Mouse (Mus musculus) E14TG2a.4 (cell line): ENCODE data around the gene Cyp1a1.

ENCODE experiments used
- H3K27me3 ChIP-seq: 2 replicates; pipeline ENCODE4 v1.6.1; 2014; ENCODE audit warnings: low read length, control low read depth; ENCODE audit not compliant: insufficient read depth
- H3K36me3 ChIP-seq: 2 replicates; pipeline ENCODE4 v1.6.1; 2014; ENCODE audit warnings: low read length, control low read depth; ENCODE audit not compliant: insufficient read depth
- H3K4me1 ChIP-seq: replicated peaks from 2 replicates; pipeline ENCODE4 v1.6.1; 2014; ENCODE audit warnings: low read depth, low read length, control low read depth
- H3K4me3 ChIP-seq: replicated peaks from 2 replicates; pipeline ENCODE4 v1.5.1; 2014; ENCODE audit warnings: mild to moderate bottlenecking, low read length
- H3K9me3 ChIP-seq: 2 replicates; pipeline ENCODE4 v1.6.1; 2014; ENCODE audit warnings: low read length, control low read depth
- CTCF ChIP-seq: conservative IDR thresholded peaks from 2 replicates; pipeline ENCODE4 v1.5.1; 2014; ENCODE audit warnings: low read length
- NANOG ChIP-seq: IDR thresholded peaks from 2 replicates; pipeline ENCODE4 v1.6.1; 2014; ENCODE audit warnings: borderline replicate concordance, low read length, mixed read lengths
- POU5F1 ChIP-seq: IDR thresholded peaks from 2 replicates; pipeline ENCODE4 v1.6.1; 2014; ENCODE audit warnings: low read length, borderline replicate concordance

The Cyp1a1 gene

DNA sequence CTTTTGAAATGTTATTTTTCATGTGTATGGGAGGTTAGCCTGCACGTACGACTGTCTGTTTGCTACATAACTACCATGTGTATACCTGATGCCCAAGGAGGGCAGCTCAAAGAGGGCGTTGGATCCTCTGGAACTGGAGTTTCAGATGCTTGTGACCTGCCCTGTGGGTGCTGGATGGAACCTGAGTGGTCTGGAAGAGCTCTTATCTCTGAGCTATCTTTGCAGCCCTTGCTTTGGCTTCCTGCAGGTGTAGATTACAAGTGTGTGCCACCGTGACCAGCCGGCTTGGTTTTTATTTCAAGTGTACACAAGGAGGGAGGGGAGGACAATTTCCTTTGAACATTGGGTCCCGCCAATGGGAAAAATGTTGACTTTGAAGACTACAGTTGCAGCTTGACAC is 27.2 kb upstream of the Cyp1a1 start:
- no peaks in the 10 kb centered on the region for H3K36me3 ChIP-seq

DNA sequence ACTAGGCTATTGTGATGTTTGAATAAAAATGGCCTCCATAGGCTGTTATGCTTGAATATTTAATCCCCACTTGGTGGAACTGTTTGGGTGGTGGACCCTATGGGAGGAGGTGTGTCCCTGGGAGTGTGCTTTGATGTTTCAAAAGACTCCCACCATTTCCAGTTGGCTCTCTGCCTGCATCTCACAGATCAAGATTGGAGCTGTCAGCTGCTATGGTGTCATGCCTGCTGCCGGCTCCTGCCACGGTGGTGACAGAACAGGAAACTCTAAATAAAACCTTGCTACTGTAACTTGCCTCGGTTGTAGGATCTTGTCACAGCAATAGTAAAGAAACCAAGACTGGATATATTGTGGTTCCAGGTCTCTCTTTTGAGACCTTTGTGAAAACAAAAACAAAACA is 26.2 kb upstream of the Cyp1a1 start:
- no peak for TF ChIP-seq CTCF
- TF ChIP-seq NANOG: no peak
- no peak for TF ChIP-seq POU5F1
- H3K4me3 ChIP-seq: no peak overlapping the region
- no peaks in the 10 kb centered on the region for H3K36me3 ChIP-seq
- H3K27me3 ChIP-seq: no peaks in the 10 kb centered on the region; the same call in 1 of the 2 replicates
- H3K4me1 ChIP-seq: 0 out of 2 replicates have a peak, but pooled peaks cover 3% of the 10 kb centered on the region
- no peaks in the 10 kb centered on the region for H3K9me3 ChIP-seq

More for the DNA sequence above, 27.2 kb upstream of the Cyp1a1 start:
- H3K9me3 ChIP-seq: no peaks in the 10 kb centered on the region
- no peak for TF ChIP-seq POU5F1
- no peak for TF ChIP-seq NANOG
- TF ChIP-seq CTCF: no peak
- H3K4me3 ChIP-seq: no peak overlapping the region
- no peaks in the 10 kb centered on the region; the same call in none of the 2 replicates for H3K27me3 ChIP-seq
- peaks cover 5% of the 10 kb centered on the region for H3K4me1 ChIP-seq

DNA sequence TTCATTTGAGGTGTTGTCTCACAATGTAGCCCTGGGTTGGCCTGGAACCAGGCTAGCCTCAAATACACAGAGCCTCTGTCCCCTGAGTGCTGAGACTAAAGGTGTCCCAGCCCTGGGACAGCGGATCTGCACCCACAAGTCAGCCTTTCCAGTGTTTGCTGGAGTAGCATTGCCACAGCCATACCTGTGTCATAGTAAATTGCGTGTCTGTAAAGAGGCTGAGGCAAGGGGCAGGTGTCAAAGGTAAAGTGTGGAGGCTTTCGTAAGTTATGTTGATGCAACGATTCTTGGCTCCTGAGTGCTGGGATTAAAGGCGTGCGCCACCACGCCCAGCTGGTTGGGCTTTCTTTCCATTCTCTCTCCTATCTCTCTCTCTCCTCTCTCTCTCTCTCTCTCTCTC is 23.1 kb upstream of the Cyp1a1 start:
- Histone ChIP-seq H3K4me3 (no peak overlapping the region), H3K9me3 (no peaks in the 10 kb centered on the region), H3K36me3 (no peaks in the 10 kb centered on the region), H3K27me3 (peaks cover 8% of the 10 kb centered on the region; the same call in 1 of the 2 replicates), H3K4me1 (peaks cover 9% of the 10 kb centered on the region; the same call in 1 of the 2 replicates)
- TF ChIP-seq POU5F1 (no peak), CTCF (no peak), NANOG (no peak)

DNA sequence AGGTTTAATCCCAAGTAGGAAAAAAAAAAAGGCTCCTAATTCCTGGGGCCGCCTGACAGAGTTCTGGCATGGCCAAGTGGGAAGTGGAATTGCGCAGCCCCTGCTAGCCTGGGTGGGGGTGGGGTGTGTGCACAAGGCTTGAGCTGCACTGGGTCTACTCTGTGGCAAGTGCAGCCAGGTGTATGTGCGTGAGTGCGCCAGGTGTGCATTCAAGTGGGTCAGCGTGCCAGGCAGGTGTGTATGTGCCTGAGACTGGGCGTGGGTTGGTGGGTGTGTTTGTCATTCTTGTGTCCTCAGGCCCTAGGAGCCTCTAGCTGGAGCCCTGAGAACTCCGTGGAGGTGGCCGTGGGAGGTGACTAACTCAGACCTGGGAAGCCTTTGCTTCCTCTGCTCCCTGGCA is 21.2 kb upstream of the Cyp1a1 start:
- H3K4me1 ChIP-seq: peaks cover 9% of the 10 kb centered on the region; the same call in 1 of the 2 replicates
- TF ChIP-seq POU5F1: no peak
- no peak for TF ChIP-seq NANOG
- TF ChIP-seq CTCF: no peak
- no peaks in the 10 kb centered on the region for H3K36me3 ChIP-seq
- no peak overlapping the region for H3K4me3 ChIP-seq
- no peaks in the 10 kb centered on the region for H3K9me3 ChIP-seq
- H3K27me3 ChIP-seq: peaks cover 12% of the 10 kb centered on the region

- Histone ChIP-seq H3K9me3 (no peaks in the 10 kb centered on the region), H3K27me3 (peaks cover 12% of the 10 kb centered on the region), H3K36me3 (no peaks in the 10 kb centered on the region), H3K4me1 (peaks cover 9% of the 10 kb centered on the region; the same call in 1 of the 2 replicates), H3K4me3 (no peak overlapping the region)
- TF ChIP-seq NANOG (no peak), CTCF (no peak)
Observed at GRCm38 (mm10) chr9:57667136-57667535, 20.6 kb upstream of the Cyp1a1 start.

DNA sequence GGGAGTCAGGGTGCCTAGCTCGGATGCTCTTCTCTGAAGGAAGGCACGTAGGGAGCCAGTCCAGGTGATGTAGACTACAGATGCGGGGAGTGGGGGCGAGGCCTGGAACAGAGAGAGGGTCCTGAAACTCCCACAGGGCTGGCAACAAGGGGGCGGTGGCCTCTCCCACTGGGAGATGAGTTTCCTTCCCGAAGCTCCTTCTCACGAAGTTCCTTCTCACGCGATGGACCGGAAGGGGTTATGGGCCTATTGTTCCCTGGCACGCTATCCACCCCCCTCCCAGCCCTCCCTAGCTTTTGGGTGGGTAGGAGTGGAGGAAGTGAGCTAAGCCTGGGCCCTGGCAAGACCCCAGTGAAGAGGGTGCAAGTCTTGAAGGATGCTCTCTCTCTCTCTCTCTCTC is 19.9 kb upstream of the Cyp1a1 start:
- peaks cover 12% of the 10 kb centered on the region for H3K27me3 ChIP-seq
- no peaks in the 10 kb centered on the region for H3K9me3 ChIP-seq
- H3K4me1 ChIP-seq: peaks cover 9% of the 10 kb centered on the region; the same call in 1 of the 2 replicates
- H3K36me3 ChIP-seq: no peaks in the 10 kb centered on the region
- no peak overlapping the region for H3K4me3 ChIP-seq
- TF ChIP-seq NANOG: no peak
- TF ChIP-seq CTCF: no peak
- no peak for TF ChIP-seq POU5F1

DNA sequence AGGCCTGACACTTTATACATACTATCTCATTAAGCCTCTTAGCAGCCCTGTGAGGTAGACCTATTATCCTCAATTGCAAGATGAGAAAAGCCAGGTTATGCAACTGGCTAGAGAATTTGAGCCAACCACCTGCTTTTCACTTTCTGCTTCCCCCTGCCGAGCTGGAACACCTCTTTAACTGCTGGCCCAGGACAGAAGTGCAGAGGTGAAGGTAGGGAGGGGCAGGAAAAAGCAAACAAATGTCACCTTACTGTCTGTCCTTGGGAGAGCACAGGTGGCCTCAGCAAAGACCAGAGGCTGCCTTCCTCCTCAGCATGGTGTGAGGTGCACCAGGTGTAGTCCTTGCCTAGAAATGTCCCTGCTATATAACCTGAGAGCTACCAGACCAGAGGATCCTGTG is 19.5 kb upstream of the Cyp1a1 start:
- H3K9me3 ChIP-seq: no peaks in the 10 kb centered on the region
- H3K4me3 ChIP-seq: no peak overlapping the region
- peaks cover 9% of the 10 kb centered on the region; the same call in 1 of the 2 replicates for H3K4me1 ChIP-seq
- peaks cover 12% of the 10 kb centered on the region for H3K27me3 ChIP-seq
- TF ChIP-seq POU5F1 (no peak), NANOG (no peak), CTCF (no peak)
- no peaks in the 10 kb centered on the region for H3K36me3 ChIP-seq

GRCm38 (mm10) chr9:57669566-57669965 is 18.2 kb upstream of the Cyp1a1 start:
- peaks cover 9% of the 10 kb centered on the region; the same call in 1 of the 2 replicates for H3K4me1 ChIP-seq
- H3K36me3 ChIP-seq: no peaks in the 10 kb centered on the region
- TF ChIP-seq NANOG (no peak), POU5F1 (no peak), CTCF (no peak)
- H3K9me3 ChIP-seq: no peaks in the 10 kb centered on the region
- peaks cover 12% of the 10 kb centered on the region for H3K27me3 ChIP-seq
- H3K4me3 ChIP-seq: no peak overlapping the region

- Histone ChIP-seq H3K4me1 (peaks cover 9% of the 10 kb centered on the region; the same call in 1 of the 2 replicates), H3K36me3 (no peaks in the 10 kb centered on the region), H3K9me3 (no peaks in the 10 kb centered on the region), H3K4me3 (no peak overlapping the region), H3K27me3 (peaks cover 12% of the 10 kb centered on the region)
- TF ChIP-seq NANOG (no peak), CTCF (no peak), POU5F1 (no peak)
Observed at GRCm38 (mm10) chr9:57671037-57671436, 16.7 kb upstream of the Cyp1a1 start.
